Mouse (Mus musculus) limb, embryonic 14.5 days (tissue): ENCODE measurements at regions not wholly inside any gene's neighbourhood (a gene's known extent, or its start where the extent isn't known, plus 50 kb on each side); places are given as distances from the start of the nearest gene placed in this dataset.
"Not testable (repeated sequence)": the region's sequence is repeated elsewhere in the genome, so short reads cannot be mapped to it uniquely, and the experiment has no call there.

Source experiments
- ATAC-seq: fragments of 200-750 bp; cut with Nextera tagmentation; 2 replicates; pipeline ENCODE4 v1.8.0; 2017; ENCODE audit warnings: low read depth, moderate number of reproducible peaks, moderate TSS enrichment; ENCODE audit not compliant: low FRiP score
- DNase-seq: peaks from one replicate; pipeline ENCODE4 v3.0.0-alpha.2; 2015; ENCODE audit warnings: low spot score
- H3K27ac ChIP-seq: fragments of 300-500 bp; sonication (generic); replicated peaks from 2 replicates; pipeline ENCODE4 v1.5.1; 2014; ENCODE audit warnings: low read depth, mild to moderate bottlenecking, low read length, moderate library complexity, mixed read lengths
- H3K27me3 ChIP-seq: fragments of 300-500 bp; sonication (generic); 2 replicates; pipeline ENCODE4 v1.6.1; 2014; ENCODE audit warnings: low read length, mixed read lengths; ENCODE audit not compliant: control insufficient read depth, insufficient read depth
- H3K36me3 ChIP-seq: fragments of 300-500 bp; sonication (generic); 2 replicates; pipeline ENCODE4 v1.6.1; 2014; ENCODE audit warnings: mild to moderate bottlenecking, low read length, moderate library complexity, mixed read lengths; ENCODE audit not compliant: control insufficient read depth, insufficient read depth
- H3K4me1 ChIP-seq: fragments of 300-500 bp; sonication (generic); 2 replicates; pipeline ENCODE4 v1.6.1; 2014; ENCODE audit warnings: antibody characterized with exemption, low read length, mixed read lengths; ENCODE audit not compliant: control insufficient read depth, insufficient read depth
- H3K4me2 ChIP-seq: fragments of 300-500 bp; sonication (generic); replicated peaks from 2 replicates; pipeline ENCODE4 v1.6.1; 2014; ENCODE audit warnings: low read depth, mild to moderate bottlenecking, low read length, moderate library complexity; ENCODE audit not compliant: severe bottlenecking
- H3K4me3 ChIP-seq: fragments of 300-500 bp; sonication (generic); replicated peaks from 2 replicates; pipeline ENCODE4 v1.5.1; 2014; ENCODE audit warnings: low read length
- H3K9ac ChIP-seq: fragments of 300-500 bp; sonication (generic); 2 replicates; pipeline ENCODE4 v1.6.1; 2014; ENCODE audit warnings: mild to moderate bottlenecking, low read depth, low read length, moderate library complexity; ENCODE audit not compliant: severe bottlenecking
- H3K9me3 ChIP-seq: fragments of 300-500 bp; sonication (generic); 2 replicates; pipeline ENCODE4 v1.6.1; 2016; ENCODE audit warnings: low read length; ENCODE audit not compliant: control insufficient read depth
- POLR2A ChIP-seq: fragments of 200-500 bp; IDR thresholded peaks from 2 replicates; pipeline ENCODE4 v1.8.0; 2012; ENCODE audit warnings: inconsistent platforms, mild to moderate bottlenecking, moderate library complexity, borderline replicate concordance; ENCODE audit not compliant: insufficient read depth, insufficient read length; ENCODE audit errors: extremely low read depth
- WGBS: fragments of 180-500 bp; shearing (Covaris S2); extraction: QIAGEN DNeasy Blood & Tissue Kit; methylation state at CpG from one replicate; pipeline ENCODE4 v1.1.7; 2014; 5-methylcytosine and 5-hydroxymethylcytosine counted together

DNA sequence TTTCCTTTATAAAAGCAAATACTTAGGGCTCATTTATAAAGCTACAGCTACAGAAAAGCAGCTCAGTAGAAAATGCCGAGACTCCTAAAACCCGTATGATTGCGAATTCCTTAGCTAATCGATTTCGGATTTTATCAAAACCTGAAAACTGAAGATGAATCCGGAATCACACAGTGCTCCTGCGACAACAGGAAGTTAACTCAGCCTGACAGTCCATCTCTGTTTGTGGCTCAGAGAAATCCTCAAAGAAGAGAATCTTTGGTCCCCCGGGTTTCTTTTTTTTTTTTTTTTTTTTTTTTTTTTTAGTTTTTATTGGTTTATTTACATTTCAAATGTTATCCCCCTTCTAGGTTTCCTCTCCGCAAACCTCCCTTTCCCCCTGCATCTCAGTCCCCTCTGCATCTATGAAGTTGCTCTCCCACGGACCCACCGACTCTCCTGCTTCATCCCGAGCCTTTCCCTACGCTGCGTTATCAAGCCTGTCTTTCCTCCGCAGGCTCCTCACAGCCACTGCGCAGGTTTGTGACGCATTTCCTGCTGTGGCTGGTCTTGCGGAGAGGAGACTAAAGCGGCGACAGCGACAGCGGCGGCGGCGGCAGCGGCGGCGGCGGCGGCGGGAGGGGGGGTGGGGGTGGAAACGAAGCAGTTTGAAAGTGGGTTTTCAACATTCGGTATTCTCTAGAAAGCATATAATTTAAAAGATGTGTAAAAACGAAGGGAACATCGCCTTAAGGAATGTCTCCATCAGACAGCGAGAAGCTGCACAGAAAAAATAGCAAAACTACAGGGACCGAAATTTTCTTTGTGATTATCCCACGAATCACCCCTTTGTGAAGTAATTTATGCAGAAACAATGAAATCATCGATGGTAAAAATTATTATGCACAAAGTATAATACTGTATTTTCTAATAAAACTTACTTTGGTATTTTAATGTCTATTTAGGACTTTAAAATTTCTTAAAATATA lies 352.3 kb upstream of the Snrpn start:
- H3K27ac ChIP-seq, H3K9me3 ChIP-seq, DNase-seq, H3K9ac ChIP-seq, H3K36me3 ChIP-seq, H3K27me3 ChIP-seq, H3K4me1 ChIP-seq: not testable (repeated sequence)
- peak overlapping the region; percentile 37 for H3K4me2 ChIP-seq
- WGBS = 13% methylated on average over 39 of the region's 39 CpGs
- H3K4me3 ChIP-seq = peak overlapping the region; percentile 28
- ATAC-seq = peak; percentile 79; the same call in 1 of the 2 replicates

DNA sequence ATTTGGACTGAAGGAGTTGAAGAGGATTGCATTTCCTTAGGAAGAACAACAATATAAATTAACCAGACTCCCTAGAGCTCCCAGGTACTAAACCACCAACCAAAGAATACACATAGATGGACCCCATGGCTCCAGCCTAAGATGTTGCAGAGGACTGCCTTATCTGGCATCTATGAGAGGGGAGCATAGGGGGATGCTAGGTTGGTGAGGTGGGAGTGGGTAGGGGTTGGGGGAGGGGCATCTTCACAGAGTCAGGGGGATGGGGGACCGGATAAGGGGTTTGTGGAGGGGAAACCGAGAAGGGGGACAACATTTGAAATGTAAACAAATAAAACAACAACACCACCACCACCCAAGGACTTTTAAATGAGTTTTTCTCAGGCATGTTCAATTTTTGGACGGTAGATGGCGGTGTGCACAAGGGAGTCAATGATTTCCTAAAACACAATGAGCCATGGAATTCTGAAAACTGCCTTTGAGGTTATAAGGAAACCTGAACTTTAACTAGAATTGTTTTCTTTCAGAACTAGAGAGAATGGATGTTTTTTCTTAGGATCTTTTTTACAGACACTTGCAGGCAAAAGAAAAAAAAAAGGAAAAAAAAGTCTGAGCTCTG lies 347.9 kb upstream of the Snrpn start:
- H3K4me1 ChIP-seq, H3K27ac ChIP-seq, H3K9ac ChIP-seq, H3K4me2 ChIP-seq, ATAC-seq, H3K27me3 ChIP-seq, H3K36me3 ChIP-seq, H3K4me3 ChIP-seq, H3K9me3 ChIP-seq: not testable (repeated sequence)
- peak; percentile 3 for DNase-seq
- WGBS = 5% methylated on average over 4 of the region's 4 CpGs

DNA sequence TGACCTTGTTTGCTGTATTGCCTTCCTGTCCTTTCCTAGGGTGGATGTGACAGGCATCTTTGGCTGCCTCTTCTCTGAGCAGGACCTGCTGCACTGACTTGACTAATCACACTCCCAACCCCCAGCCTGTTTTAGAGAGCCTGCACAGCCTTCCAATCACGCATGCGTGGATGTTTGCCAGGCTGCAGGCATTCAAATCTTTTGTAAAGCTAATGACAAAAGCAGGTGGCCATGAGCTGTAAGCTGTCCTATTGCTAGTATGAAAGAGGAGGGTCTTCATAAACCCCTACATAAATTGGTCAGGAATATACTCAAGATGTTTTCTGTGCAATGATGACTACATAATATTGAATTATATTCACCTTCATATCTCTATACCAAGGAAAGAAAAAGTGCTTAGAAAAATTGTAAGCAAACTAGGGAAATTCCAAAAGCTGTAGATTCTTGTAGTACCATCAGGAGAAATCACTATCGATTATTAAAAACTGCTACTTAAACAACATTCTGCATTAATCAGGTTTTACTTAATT lies 310.1 kb upstream of the Snrpn start:
- 54% methylated on average over 3 of the region's 3 CpGs for WGBS
- DNase-seq, H3K27me3 ChIP-seq, H3K4me1 ChIP-seq, H3K9me3 ChIP-seq, H3K4me3 ChIP-seq, H3K4me2 ChIP-seq, ATAC-seq, H3K36me3 ChIP-seq, H3K27ac ChIP-seq, H3K9ac ChIP-seq: not testable (repeated sequence)

DNA sequence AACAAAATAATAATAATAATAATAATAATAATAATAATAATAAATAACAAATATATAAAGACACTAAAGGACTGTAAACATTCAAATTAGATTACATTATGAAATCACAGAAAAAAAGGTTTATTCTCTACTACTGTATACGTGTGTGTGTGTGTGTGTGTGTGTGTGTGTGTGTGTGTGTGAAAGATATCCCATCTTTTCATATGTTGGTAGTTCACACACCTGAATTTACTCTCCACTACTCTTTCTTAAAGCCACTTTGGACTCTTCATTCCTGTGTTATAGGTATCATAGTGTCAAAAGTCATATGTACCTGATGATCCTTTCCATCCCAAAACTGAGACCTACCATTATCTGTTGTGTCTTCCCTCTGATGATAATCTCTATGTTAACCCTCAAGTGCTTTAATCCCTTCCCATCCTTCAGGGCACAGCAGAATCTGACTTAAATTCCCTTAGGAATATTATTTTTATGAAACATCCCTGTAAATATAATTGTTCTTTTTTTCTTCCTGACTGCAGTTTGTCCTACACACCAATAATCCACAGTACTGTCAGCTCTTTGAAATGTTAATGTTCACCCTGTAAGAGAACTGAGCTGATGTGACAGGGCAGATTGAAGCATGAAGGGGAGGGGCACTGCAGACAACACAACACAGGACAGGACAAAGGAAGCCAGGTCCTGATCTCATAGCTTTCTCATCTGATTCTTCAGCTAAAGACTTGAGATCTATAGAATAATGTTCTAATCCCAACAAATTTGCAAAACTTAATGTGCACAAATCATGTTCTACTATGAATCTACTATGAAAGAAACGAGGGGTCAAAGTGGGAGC lies 309.4 kb upstream of the Snrpn start:
- not testable (repeated sequence) for ATAC-seq, H3K4me3 ChIP-seq, H3K9me3 ChIP-seq, H3K36me3 ChIP-seq, DNase-seq, H3K27me3 ChIP-seq, H3K4me1 ChIP-seq, H3K9ac ChIP-seq, H3K4me2 ChIP-seq, H3K27ac ChIP-seq
- 54% methylated on average over 2 of the region's 2 CpGs for WGBS

DNA sequence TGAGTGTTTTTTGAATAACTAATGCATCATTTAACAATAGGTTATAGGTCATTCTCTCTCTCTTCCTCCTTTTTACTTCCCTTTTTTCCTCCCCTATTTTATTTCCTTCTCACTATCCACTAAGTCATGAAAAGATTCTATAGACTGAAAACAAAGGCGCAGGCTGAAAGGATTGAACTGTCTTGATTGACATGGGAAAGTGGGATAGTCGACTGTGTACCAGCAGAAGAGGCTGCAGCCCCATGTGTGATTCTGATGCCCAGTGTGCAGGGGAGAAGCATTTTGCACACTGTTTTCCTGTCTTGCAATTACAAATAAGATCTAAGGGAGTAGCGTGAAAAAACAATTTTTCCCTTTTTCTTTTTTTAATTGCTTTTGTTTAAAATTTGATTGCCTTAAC lies 298.8 kb upstream of the Snrpn start:
- TF ChIP-seq POLR2A = no peak
- H3K9ac ChIP-seq = no peak overlapping the region
- no peak overlapping the region for H3K4me3 ChIP-seq
- H3K36me3 ChIP-seq = no peaks in the 10 kb centered on the region
- no peaks in the 10 kb centered on the region for H3K27me3 ChIP-seq
- H3K27ac ChIP-seq = no peak overlapping the region
- no peak for DNase-seq
- no peak overlapping the region for H3K4me2 ChIP-seq
- H3K4me1 ChIP-seq = no peaks in the 10 kb centered on the region
- 70% methylated on average over 3 of the region's 3 CpGs for WGBS
- H3K9me3 ChIP-seq = no peaks in the 10 kb centered on the region
- no peak for ATAC-seq
